Mouse (Mus musculus) cortical plate, adult 2 months (tissue): ENCODE measurements around the gene Stk35.

Source experiments
- CTCF ChIP-seq: fragments of 200-500 bp; IDR thresholded peaks from 2 replicates; pipeline ENCODE4 v1.5.1; 2011; ENCODE audit warnings: mild to moderate bottlenecking, control low read depth, low read length; ENCODE audit not compliant: insufficient read depth; ENCODE audit errors: extremely low read depth
- POLR2A ChIP-seq: fragments of 200-500 bp; IDR thresholded peaks from 2 replicates; pipeline ENCODE4 v1.6.1; 2011; ENCODE audit warnings: mild to moderate bottlenecking, low read length, control low read depth; ENCODE audit not compliant: insufficient read depth; ENCODE audit errors: extremely low read depth

DNA sequence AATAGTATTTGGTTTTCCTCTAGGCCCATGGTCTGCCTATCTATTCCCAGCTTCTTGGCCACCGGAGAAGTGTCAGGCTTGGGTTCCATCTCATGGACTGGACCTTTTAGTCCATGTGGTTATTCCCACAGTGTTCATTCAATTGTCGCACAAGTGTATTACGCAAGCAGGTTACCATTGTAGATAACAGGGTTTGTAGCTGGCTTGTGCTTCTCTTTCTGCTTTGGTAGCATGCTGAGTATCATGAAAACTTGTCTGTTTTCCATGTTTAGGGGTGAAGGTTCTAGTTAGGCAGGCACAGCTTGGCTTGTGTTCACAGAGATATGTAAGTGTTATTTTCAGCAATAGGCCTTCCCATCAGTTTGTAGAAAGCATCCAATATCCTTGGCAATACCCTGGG is 25.8 kb downstream of the Stk35 start:
- TF ChIP-seq CTCF (no peak), POLR2A (no peak)
